Mouse (Mus musculus): ENCODE results near the gene Coro7.

DNA sequence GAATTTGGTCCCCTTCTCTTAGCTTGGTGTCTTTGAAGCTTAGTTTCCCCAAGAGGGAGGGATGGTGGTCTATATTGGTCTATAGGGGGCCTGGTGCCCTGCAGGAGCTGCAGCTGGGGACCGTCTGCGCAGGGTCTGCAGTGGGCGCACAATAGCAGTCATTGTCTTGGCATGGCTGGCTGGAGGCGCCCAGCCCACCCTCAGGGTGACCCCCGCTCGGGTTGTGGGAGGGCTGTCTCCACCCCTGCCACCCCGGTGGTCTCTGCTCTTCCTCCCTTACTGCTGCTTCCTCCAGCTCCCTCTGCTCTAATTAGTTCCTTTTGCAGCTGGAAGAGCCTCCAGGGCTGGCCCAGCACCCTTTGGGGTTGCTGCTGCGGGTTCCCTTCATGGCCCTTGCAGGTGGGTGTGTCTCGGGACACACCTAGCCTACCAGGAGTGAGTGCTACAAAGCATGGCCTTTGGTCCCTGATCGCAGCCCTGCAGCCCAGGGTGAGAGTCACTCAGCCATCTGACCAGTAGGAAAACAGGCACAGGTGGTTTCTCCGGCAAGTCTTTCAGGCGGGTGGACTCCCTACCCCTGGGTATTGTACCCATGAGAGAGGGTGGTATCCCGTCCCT is 74.0 kb downstream of the Coro7 start:
- TF ChIP-seq POLR2A (IDR thresholded peaks at IDR 0.05; ENCODE audit: insufficient read depth, low read length) (no peak), CTCF (IDR thresholded peaks at IDR 0.05; ENCODE audit: low read depth, low read length) (no peak)
